Mouse (Mus musculus): ENCODE measurements at regions not wholly inside any gene's neighbourhood (a gene's known extent, or its start where the extent isn't known, plus 50 kb on each side); places are given as distances from the start of the nearest gene placed in this dataset.

DNA sequence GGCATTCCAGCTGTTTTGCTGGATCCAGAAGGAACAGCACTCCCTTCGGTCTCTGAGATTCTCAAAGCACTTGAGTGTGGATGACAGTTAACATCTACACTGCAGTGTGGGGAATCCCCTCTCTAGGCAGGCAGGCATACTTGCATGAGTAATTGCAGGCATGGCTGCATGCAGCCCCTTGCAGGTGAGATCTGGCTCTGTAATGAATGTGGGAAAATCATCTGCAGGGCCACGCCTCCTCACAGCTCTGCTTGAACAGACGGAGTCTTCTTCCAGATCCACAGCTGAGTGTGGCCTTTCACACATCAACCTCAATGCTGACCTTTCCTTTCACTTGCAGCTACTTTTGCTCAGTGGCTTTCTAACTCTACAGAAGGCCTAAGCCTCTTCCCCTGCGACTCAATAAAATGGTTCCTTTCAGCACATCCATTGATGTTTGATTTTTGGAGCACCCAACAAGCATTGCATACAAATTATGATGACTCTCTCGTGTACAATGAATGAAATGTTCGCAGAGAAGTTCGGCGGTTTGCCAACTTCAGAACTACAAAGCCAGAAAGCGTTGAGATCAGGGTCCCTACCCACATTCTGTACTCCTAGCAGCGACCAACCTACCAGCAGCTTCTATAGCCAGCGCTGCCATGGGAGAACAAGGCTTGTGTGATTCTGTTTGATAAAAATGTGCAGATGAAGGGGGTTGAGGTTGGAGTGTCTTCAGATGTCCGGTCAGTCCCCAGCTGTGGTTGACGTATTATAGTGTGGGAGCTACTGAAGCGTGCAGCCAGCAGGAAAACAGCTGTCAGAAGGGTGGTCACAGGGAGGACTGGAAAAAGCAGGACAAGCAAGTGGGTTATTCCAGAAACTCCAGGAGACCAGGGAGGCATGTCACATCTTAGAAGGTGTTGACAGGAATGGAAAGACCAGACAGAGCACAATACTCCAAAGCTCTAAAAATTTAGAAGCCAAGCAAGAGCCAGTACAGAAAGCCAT lies 211.1 kb downstream of the Gm5447 start:
- no peak for TF ChIP-seq CTCF (IDR thresholded peaks at IDR 0.05; ENCODE audit: low read depth)
- no peak for TF ChIP-seq EP300 (IDR thresholded peaks at IDR 0.05; ENCODE audit: low read depth)

Data from liver, postnatal 0 days (tissue).